Mouse (Mus musculus): ENCODE data around the gene Lsg1. TPM values are rescaled to one million over a fixed set of nuclear protein-coding genes. Genes with fewer than 3 reads are reported as not detected.

Lsg1 gene
- polyA plus RNA-seq, 1 experiment from 2014 or later = 46.0 TPM

GRCm38 (mm10) chr16:30540107-30541001 is 47.0 kb downstream of the Lsg1 start:
- H3K4me2 ChIP-seq = no peak overlapping the region
- no peak overlapping the region for H3K9ac ChIP-seq
- peaks cover 13% of the 10 kb centered on the region; the same call in 1 of the 2 replicates for H3K36me3 ChIP-seq (replicated peaks)
- H3K9me3 ChIP-seq = no peaks in the 10 kb centered on the region
- H3K4me3 ChIP-seq = no peak overlapping the region
- no peak overlapping the region for H3K27ac ChIP-seq
- ATAC-seq (replicated peaks) = no peak
- WGBS = 75% methylated on average over 20 of the region's 20 CpGs
- H3K27me3 ChIP-seq (replicated peaks) = no peaks in the 10 kb centered on the region
- no peaks in the 10 kb centered on the region for H3K4me1 ChIP-seq

- no peaks in the 10 kb centered on the region for H3K4me1 ChIP-seq
- no peak overlapping the region for H3K9ac ChIP-seq
- H3K36me3 ChIP-seq (replicated peaks) = peaks cover 10% of the 10 kb centered on the region; the same call in 1 of the 2 replicates
- 20% methylated on average over 10 of the region's 10 CpGs for WGBS
- H3K4me2 ChIP-seq = no peak overlapping the region
- no peaks in the 10 kb centered on the region for H3K9me3 ChIP-seq
- no peak for ATAC-seq (replicated peaks)
- no peaks in the 10 kb centered on the region for H3K27me3 ChIP-seq (replicated peaks)
- H3K27ac ChIP-seq = no peak overlapping the region
- H3K4me3 ChIP-seq = no peak overlapping the region
Measured at GRCm38 (mm10) chr16:30539433-30539832, 48.0 kb downstream of the Lsg1 start.

- Histone ChIP-seq H3K27ac (no peak overlapping the region), H3K27me3 (replicated peaks) (no peaks in the 10 kb centered on the region), H3K9ac (no peak overlapping the region), H3K4me1 (no peaks in the 10 kb centered on the region), H3K4me3 (no peak overlapping the region), H3K4me2 (no peak overlapping the region), H3K9me3 (no peaks in the 10 kb centered on the region), H3K36me3 (replicated peaks) (peaks cover 18% of the 10 kb centered on the region; the same call in 1 of the 2 replicates)
- WGBS = 81% methylated on average over 1 of the region's 1 CpGs
- no peak for ATAC-seq (replicated peaks)
Measured at GRCm38 (mm10) chr16:30535075-30535474, 52.3 kb downstream of the Lsg1 start.

- Histone ChIP-seq H3K4me1 (no peaks in the 10 kb centered on the region), H3K36me3 (replicated peaks) (peaks cover 31% of the 10 kb centered on the region), H3K4me2 (no peak overlapping the region), H3K9me3 (no peaks in the 10 kb centered on the region), H3K27me3 (replicated peaks) (no peaks in the 10 kb centered on the region), H3K27ac (no peak overlapping the region), H3K4me3 (no peak overlapping the region), H3K9ac (no peak overlapping the region)
- WGBS = 73% methylated on average over 4 of the region's 4 CpGs
- no peak for ATAC-seq (replicated peaks)
Measured at GRCm38 (mm10) chr16:30533592-30533991, 53.8 kb downstream of the Lsg1 start.

- Histone ChIP-seq H3K9me3 (no peaks in the 10 kb centered on the region), H3K4me2 (no peak overlapping the region), H3K9ac (no peak overlapping the region), H3K4me1 (no peaks in the 10 kb centered on the region), H3K4me3 (no peak overlapping the region), H3K27ac (no peak overlapping the region), H3K27me3 (replicated peaks) (no peaks in the 10 kb centered on the region), H3K36me3 (replicated peaks) (peaks cover 36% of the 10 kb centered on the region)
- ATAC-seq (replicated peaks) = no peak
- WGBS = 75% methylated on average over 1 of the region's 1 CpGs
Measured at GRCm38 (mm10) chr16:30532929-30533328, 54.5 kb downstream of the Lsg1 start.

- no peaks in the 10 kb centered on the region for H3K9me3 ChIP-seq
- H3K36me3 ChIP-seq (replicated peaks) = peaks cover 36% of the 10 kb centered on the region
- WGBS = 31% methylated on average over 20 of the region's 20 CpGs
- H3K4me2 ChIP-seq = no peak overlapping the region
- H3K27me3 ChIP-seq (replicated peaks) = no peaks in the 10 kb centered on the region
- H3K9ac ChIP-seq = no peak overlapping the region
- ATAC-seq (replicated peaks) = peak; percentile 44; the same call in 1 of the 2 replicates
- no peaks in the 10 kb centered on the region for H3K4me1 ChIP-seq
- no peak overlapping the region for H3K4me3 ChIP-seq
- H3K27ac ChIP-seq = no peak overlapping the region
Measured at GRCm38 (mm10) chr16:30531761-30532406, 55.5 kb downstream of the Lsg1 start.

- peaks cover 39% of the 10 kb centered on the region for H3K36me3 ChIP-seq (replicated peaks)
- 44% methylated on average over 4 of the region's 4 CpGs for WGBS
- H3K4me2 ChIP-seq = no peak overlapping the region
- no peaks in the 10 kb centered on the region for H3K27me3 ChIP-seq (replicated peaks)
- no peak overlapping the region for H3K4me3 ChIP-seq
- no peaks in the 10 kb centered on the region for H3K4me1 ChIP-seq
- no peak overlapping the region for H3K9ac ChIP-seq
- ATAC-seq (replicated peaks) = no peak
- H3K27ac ChIP-seq = no peak overlapping the region
- no peaks in the 10 kb centered on the region for H3K9me3 ChIP-seq
Measured at GRCm38 (mm10) chr16:30530815-30531214, 56.6 kb downstream of the Lsg1 start.

- Histone ChIP-seq H3K36me3 (replicated peaks) (peaks cover 38% of the 10 kb centered on the region), H3K4me1 (no peaks in the 10 kb centered on the region), H3K27ac (no peak overlapping the region), H3K9ac (no peak overlapping the region), H3K9me3 (no peaks in the 10 kb centered on the region), H3K4me2 (no peak overlapping the region), H3K27me3 (replicated peaks) (no peaks in the 10 kb centered on the region), H3K4me3 (no peak overlapping the region)
- no peak for ATAC-seq (replicated peaks)
- 84% methylated on average over 8 of the region's 8 CpGs for WGBS
Measured at GRCm38 (mm10) chr16:30528386-30528785, 59.0 kb downstream of the Lsg1 start.

- no peak for ATAC-seq (replicated peaks)
- H3K9me3 ChIP-seq = no peaks in the 10 kb centered on the region
- H3K27ac ChIP-seq = no peak overlapping the region
- no peak overlapping the region for H3K4me3 ChIP-seq
- 68% methylated on average over 2 of the region's 2 CpGs for WGBS
- H3K9ac ChIP-seq = no peak overlapping the region
- no peaks in the 10 kb centered on the region for H3K27me3 ChIP-seq (replicated peaks)
- no peak overlapping the region for H3K4me2 ChIP-seq
- H3K4me1 ChIP-seq = no peaks in the 10 kb centered on the region
- H3K36me3 ChIP-seq (replicated peaks) = peaks cover 37% of the 10 kb centered on the region
Measured at GRCm38 (mm10) chr16:30527889-30528288, 59.5 kb downstream of the Lsg1 start.

GRCm38 (mm10) chr16:30525756-30526155 is 61.6 kb downstream of the Lsg1 start:
- no peak overlapping the region for H3K27ac ChIP-seq
- H3K9me3 ChIP-seq = no peaks in the 10 kb centered on the region
- H3K9ac ChIP-seq = no peak overlapping the region
- no peaks in the 10 kb centered on the region for H3K27me3 ChIP-seq (replicated peaks)
- no peak overlapping the region for H3K4me2 ChIP-seq
- 89% methylated on average over 14 of the region's 14 CpGs for WGBS
- no peaks in the 10 kb centered on the region for H3K4me1 ChIP-seq
- ATAC-seq (replicated peaks) = no peak
- H3K36me3 ChIP-seq (replicated peaks) = peaks cover 46% of the 10 kb centered on the region
- H3K4me3 ChIP-seq = no peak overlapping the region

GRCm38 (mm10) chr16:30524481-30524880 is 62.9 kb downstream of the Lsg1 start:
- H3K4me2 ChIP-seq = no peak overlapping the region
- H3K27ac ChIP-seq = no peak overlapping the region
- no peaks in the 10 kb centered on the region for H3K27me3 ChIP-seq (replicated peaks)
- no peaks in the 10 kb centered on the region for H3K9me3 ChIP-seq
- 93% methylated on average over 6 of the region's 6 CpGs for WGBS
- no peaks in the 10 kb centered on the region for H3K4me1 ChIP-seq
- H3K9ac ChIP-seq = no peak overlapping the region
- no peak overlapping the region for H3K4me3 ChIP-seq
- no peak for ATAC-seq (replicated peaks)
- peaks cover 39% of the 10 kb centered on the region for H3K36me3 ChIP-seq (replicated peaks)

- Histone ChIP-seq H3K9me3 (no peaks in the 10 kb centered on the region), H3K27me3 (replicated peaks) (no peaks in the 10 kb centered on the region), H3K9ac (no peak overlapping the region), H3K4me1 (no peaks in the 10 kb centered on the region), H3K4me2 (no peak overlapping the region), H3K4me3 (no peak overlapping the region), H3K36me3 (replicated peaks) (peaks cover 22% of the 10 kb centered on the region), H3K27ac (no peak overlapping the region)
- WGBS = 66% methylated on average over 10 of the region's 10 CpGs
- 0 out of 2 replicates have a peak, but pooled peaks have one; percentile 28 for ATAC-seq (replicated peaks)
Measured at GRCm38 (mm10) chr16:30522253-30522940, 65.0 kb downstream of the Lsg1 start.
